In the genomic region with DNA sequence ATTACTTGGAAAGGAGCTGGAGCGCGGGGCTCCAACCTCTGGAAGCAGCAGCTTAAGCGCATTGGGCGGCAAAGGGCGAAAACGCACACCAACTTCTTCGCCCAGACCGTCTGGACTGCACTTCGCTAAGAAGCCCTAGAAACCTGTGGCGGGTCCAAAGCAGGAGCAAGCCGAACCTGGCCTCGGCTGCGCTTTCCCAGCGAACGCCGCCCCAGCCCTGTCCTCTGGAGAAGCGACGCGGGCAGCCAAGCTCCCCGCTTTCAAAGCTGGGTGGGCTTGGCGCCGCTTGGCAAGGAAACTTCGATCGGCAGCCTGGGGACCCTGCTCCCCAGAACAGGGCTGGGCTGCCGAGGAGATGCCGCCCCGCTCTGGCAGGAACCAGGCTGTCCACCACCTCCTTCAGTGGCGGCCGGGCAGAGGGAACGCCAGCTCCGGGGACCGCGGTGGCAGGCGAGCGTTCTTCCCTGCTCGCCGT, we compare ENCODE assay signal across 8 mouse cellular contexts. TPM values are rescaled to one million over a fixed set of nuclear protein-coding genes. Genes with fewer than 3 reads are reported as not detected.
DNase-seq lines count a peak whose midpoint lies in the region; ATAC-seq and TF ChIP-seq lines count a peak whose summit lies in the region.

No protein-coding gene starts in this region.

- no peaks in the 10 kb centered on the region for H3K36me3 ChIP-seq in heart, adult 2 months (ENCODE audit: control insufficient read depth, insufficient read depth, low read length)
- H3K36me3 ChIP-seq in ES-Bruce4 (ENCODE audit: control insufficient read depth, insufficient read depth, low read length, poor library complexity, severe bottlenecking): no peaks in the 10 kb centered on the region
- no peaks in the 10 kb centered on the region for H3K36me3 ChIP-seq in embryonic facial prominence, embryonic 15.5 days
- no peaks in the 10 kb centered on the region for H3K36me3 ChIP-seq in kidney, adult 2 months (ENCODE audit: control insufficient read depth, insufficient read depth, low read length)

- TF ChIP-seq EP300 in heart, adult 2 months (IDR thresholded peaks at IDR 0.05; ENCODE audit: insufficient read depth, low read depth, low read length): no peak
- TF ChIP-seq EP300 in ES-Bruce4 (IDR thresholded peaks at IDR 0.05; ENCODE audit: insufficient read depth, low read depth, low read length): no peak

- H3K79me2 ChIP-seq in heart, adult 2 months (replicated peaks; ENCODE audit: control insufficient read depth, insufficient read depth, low read length): no peaks in the 10 kb centered on the region

- peak; percentile 68 for ATAC-seq in embryonic facial prominence, embryonic 15.5 days (ENCODE audit: insufficient number of reproducible peaks, low FRiP score, low TSS enrichment, low read depth)
- ATAC-seq in erythroid progenitor cell, adult 5-6 weeks (replicated peaks; ENCODE audit: low FRiP score, poor library complexity, severe bottlenecking): no peak

- no peak for TF ChIP-seq CTCF in heart, adult 2 months (IDR thresholded peaks at IDR 0.05)
- no peak for TF ChIP-seq CTCF in ES-Bruce4 (IDR thresholded peaks at IDR 0.05; ENCODE audit: low read depth, low read length)
- TF ChIP-seq CTCF in kidney, adult 2 months (conservative IDR thresholded peaks at IDR 0.05; ENCODE audit: insufficient read depth, insufficient read length, low read depth, low read length): no peak

- intact Hi-C loops in heart, adult 2 months (cut with DNase I): loop anchor here (10.0 kb wide), 1 partner anchor 134 kb away; no protein-coding TSS in a partner anchor

- H3K4me2 ChIP-seq in embryonic facial prominence, embryonic 15.5 days (replicated peaks): peak overlapping the region; percentile 46

- peak overlapping the region; percentile 69 for H3K4me3 ChIP-seq in heart, adult 2 months
- peak overlapping the region; percentile 89 for H3K4me3 ChIP-seq in ES-Bruce4 (ENCODE audit: low read depth, low read length)
- peak overlapping the region; percentile 60 for H3K4me3 ChIP-seq in embryonic facial prominence, embryonic 15.5 days (replicated peaks)
- H3K4me3 ChIP-seq in kidney, adult 2 months (ENCODE audit: insufficient read depth, low read depth, low read length): peak overlapping the region; percentile 88

- 11% methylated on average over 37 of the region's 37 CpGs for WGBS in heart, adult 2 months
- WGBS in embryonic facial prominence, embryonic 15.5 days: 16% methylated on average over 27 of the region's 37 CpGs
- WGBS in kidney, adult 2 months: under 1% methylated on average over 30 of the region's 37 CpGs

- no peak for DNase-seq in heart, adult 2 months
- no peak for DNase-seq in heart, adult 9 months (ENCODE audit: low spot score in 2 of 2)
- DNase-seq in kidney, adult 2 months: peak; percentile 34
- DNase-seq in lung, postnatal 25 days (ENCODE audit: low spot score): peak; percentile 2
- no peak for DNase-seq in right cerebral cortex, postnatal 25 days

- no peaks in the 10 kb centered on the region for H3K4me1 ChIP-seq in heart, adult 2 months (ENCODE audit: control insufficient read depth, insufficient read depth, low read length)
- no peaks in the 10 kb centered on the region for H3K4me1 ChIP-seq in ES-Bruce4 (ENCODE audit: control insufficient read depth, insufficient read depth, low read length)
- H3K4me1 ChIP-seq in embryonic facial prominence, embryonic 15.5 days: no peaks in the 10 kb centered on the region
- no peaks in the 10 kb centered on the region; the same call in 1 of the 2 replicates for H3K4me1 ChIP-seq in kidney, adult 2 months (ENCODE audit: control insufficient read depth, insufficient read depth, low read length)

- TF ChIP-seq POLR2A in heart, adult 2 months (IDR thresholded peaks at IDR 0.05; ENCODE audit: insufficient read depth, low read depth, low read length): no peak
- TF ChIP-seq POLR2A in ES-Bruce4 (IDR thresholded peaks at IDR 0.05; ENCODE audit: insufficient read depth, low read length): no peak
- TF ChIP-seq POLR2A in kidney, adult 2 months (IDR thresholded peaks at IDR 0.05; ENCODE audit: low read depth, low read length): no peak

- peak overlapping the region; percentile 75 for H3K27ac ChIP-seq in heart, adult 2 months
- no peak overlapping the region for H3K27ac ChIP-seq in ES-Bruce4 (ENCODE audit: insufficient read depth, low read length)
- peak overlapping the region; percentile 93 for H3K27ac ChIP-seq in embryonic facial prominence, embryonic 15.5 days (replicated peaks)
- H3K27ac ChIP-seq in kidney, adult 2 months (ENCODE audit: insufficient read depth, low read depth, low read length): peak overlapping the region; percentile 25

- no peaks in the 10 kb centered on the region for H3K9me3 ChIP-seq in ES-Bruce4 (replicated peaks; ENCODE audit: control insufficient read depth, insufficient read depth, low read length, poor library complexity, severe bottlenecking)
- H3K9me3 ChIP-seq in embryonic facial prominence, embryonic 15.5 days (replicated peaks): no peaks in the 10 kb centered on the region

- peak overlapping the region; percentile 93 for H3K9ac ChIP-seq in heart, adult 2 months (ENCODE audit: low read depth, low read length)
- H3K9ac ChIP-seq in ES-Bruce4 (ENCODE audit: low read depth, poor library complexity, severe bottlenecking): peak overlapping the region; percentile 85
- H3K9ac ChIP-seq in embryonic facial prominence, embryonic 15.5 days: peak overlapping the region; percentile 65

- H3K27me3 ChIP-seq in heart, adult 2 months (ENCODE audit: control insufficient read depth, insufficient read depth, low read length): no peaks in the 10 kb centered on the region
- no peaks in the 10 kb centered on the region for H3K27me3 ChIP-seq in ES-Bruce4 (ENCODE audit: control insufficient read depth, insufficient read depth, low read length, poor library complexity, severe bottlenecking)
- H3K27me3 ChIP-seq in embryonic facial prominence, embryonic 15.5 days: no peaks in the 10 kb centered on the region
- H3K27me3 ChIP-seq in kidney, adult 2 months (replicated peaks; ENCODE audit: control insufficient read depth, insufficient read depth, low read length): no peaks in the 10 kb centered on the region

RNA-seq across cellular contexts. Expression of gene Clcn5, which starts 0.6 kb away (rescaled TPM):
- total RNA-seq in heart, adult 2 months (2021): 1 to 10 TPM; 2.9 to 3.7 TPM
- polyA plus RNA-seq in heart, adult 2 months (2012; rRNA removed): 0.68 and 1.6 TPM in 2 replicates
- 43.1 and 47.2 TPM in 2 replicates for polyA plus RNA-seq in ES-Bruce4 (2011; ENCODE audit: insufficient read depth, insufficient read length, low read depth, missing spikeins)
- 15.6 and 17.9 TPM in 2 replicates for polyA plus RNA-seq in embryonic facial prominence, embryonic 15.5 days (2015; fragmentation: Nextera tagmentation; extraction: Ambion mirVana)
- polyA plus RNA-seq in kidney, adult 2 months (2012; rRNA removed): 19.1 and 20.4 TPM in 2 replicates
- 1.3 and 1.8 TPM in 2 replicates for total RNA-seq in erythroid progenitor cell, adult 5-6 weeks (2015; ENCODE audit: low replicate concordance)
- 0.98 and 1.3 TPM in 2 replicates for total RNA-seq in erythroid progenitor cell, adult 5-6 weeks (2017; ENCODE audit: low replicate concordance)

RNA-seq across cellular contexts. Expression of gene Usp27x, which starts 57.0 kb away (rescaled TPM):
- total RNA-seq in heart, adult 2 months (2021): under 1 TPM; 0.32 to 0.81 TPM
- 0.21 and 0.23 TPM in 2 replicates for polyA plus RNA-seq in heart, adult 2 months (2012; rRNA removed)
- 7.1 and 8.4 TPM in 2 replicates for polyA plus RNA-seq in ES-Bruce4 (2011; ENCODE audit: insufficient read depth, insufficient read length, low read depth, missing spikeins)
- polyA plus RNA-seq in embryonic facial prominence, embryonic 15.5 days (2015; fragmentation: Nextera tagmentation; extraction: Ambion mirVana): 0.94 and 0.96 TPM in 2 replicates
- 0.88 and 0.90 TPM in 2 replicates for polyA plus RNA-seq in kidney, adult 2 months (2012; rRNA removed)
- not detected in 2 replicates for total RNA-seq in erythroid progenitor cell, adult 5-6 weeks (2015; ENCODE audit: low replicate concordance)
- total RNA-seq in erythroid progenitor cell, adult 5-6 weeks (2017; ENCODE audit: low replicate concordance): not detected in 2 replicates

Comparison
In these comparisons a context has a peak if more than half of its experiments do, and no peak if none do; other contexts are left out.
1. DNase-seq: peak in kidney, adult 2 months (single experiment) and lung, postnatal 25 days (single experiment); none in heart, adult 2 months (0 of 2), heart, adult 9 months (0 of 2) and right cerebral cortex, postnatal 25 days (single experiment).
2. Peak in every context shown above with its lines, with median percentiles within 50 percentile points of each other: H3K4me3 ChIP-seq and H3K9ac ChIP-seq.